Mouse (Mus musculus) neural tube, embryonic 14.5 days (tissue): ENCODE results near the gene Lmo7. TPM values are rescaled to one million over a fixed set of nuclear protein-coding genes. Genes with fewer than 3 reads are reported as not detected.

Source experiments
- ATAC-seq: fragments of 200-750 bp; cut with Nextera tagmentation; 2 replicates; pipeline ENCODE4 v1.8.0; 2017; ENCODE audit warnings: low read depth, mild to moderate bottlenecking, moderate TSS enrichment, moderate library complexity
- H3K27ac ChIP-seq: fragments of 300-500 bp; sonication (generic); 2 replicates; pipeline ENCODE4 v1.5.1; 2014; ENCODE audit warnings: low read depth, mild to moderate bottlenecking, control low read depth, low read length, moderate library complexity, mixed read lengths
- H3K27me3 ChIP-seq: fragments of 300-500 bp; sonication (generic); 2 replicates; pipeline ENCODE4 v1.6.1; 2014; ENCODE audit warnings: low read length; ENCODE audit not compliant: control insufficient read depth, insufficient read depth
- H3K36me3 ChIP-seq: fragments of 300-500 bp; sonication (generic); 2 replicates; pipeline ENCODE4 v1.6.1; 2014; ENCODE audit warnings: low read length, mixed read lengths; ENCODE audit not compliant: control insufficient read depth, insufficient read depth
- H3K4me1 ChIP-seq: fragments of 300-500 bp; sonication (generic); 2 replicates; pipeline ENCODE4 v1.6.1; 2014; ENCODE audit warnings: low read length; ENCODE audit not compliant: control insufficient read depth, insufficient read depth
- H3K4me2 ChIP-seq: fragments of 300-500 bp; sonication (generic); 2 replicates; pipeline ENCODE4 v1.6.1; 2014; ENCODE audit warnings: mild to moderate bottlenecking, low read depth, low read length, control low read depth
- H3K4me3 ChIP-seq: fragments of 300-500 bp; sonication (generic); 2 replicates; pipeline ENCODE4 v1.5.1; 2014; ENCODE audit warnings: low read depth, low read length, control low read depth, mixed read lengths
- H3K9ac ChIP-seq: fragments of 300-500 bp; sonication (generic); replicated peaks from 2 replicates; pipeline ENCODE4 v1.6.1; 2014; ENCODE audit warnings: low read depth, mild to moderate bottlenecking, control low read depth, low read length, mixed read lengths
- H3K9me3 ChIP-seq: fragments of 300-500 bp; sonication (generic); 2 replicates; pipeline ENCODE4 v1.6.1; 2016; ENCODE audit warnings: low read length; ENCODE audit not compliant: control insufficient read depth
- WGBS: fragments of 180-500 bp; shearing (Covaris S2); extraction: QIAGEN DNeasy Blood & Tissue Kit; methylation state at CpG from one replicate; pipeline ENCODE4 v1.1.7; 2014; 5-methylcytosine and 5-hydroxymethylcytosine counted together
- polyA plus RNA-seq: library from polyadenylated mRNA; unstranded; fragments of >200 nt; fragmentation: Nextera tagmentation; extraction: Ambion mirVana; gene quantifications from 2 replicates; pipeline ENCODE4 v1.2.1, GENCODE M21; 2014

The Lmo7 gene
- polyA plus RNA-seq, 1 experiment from 2014 or later: 1.7 TPM

GRCm38 (mm10) chr14:101806058-101806457, 76.3 kb downstream of the Lmo7 start:
- Histone ChIP-seq H3K27ac (no peak overlapping the region), H3K9ac (no peak overlapping the region), H3K4me1 (no peaks in the 10 kb centered on the region), H3K4me3 (no peak overlapping the region), H3K36me3 (no peaks in the 10 kb centered on the region), H3K9me3 (no peaks in the 10 kb centered on the region), H3K4me2 (no peak overlapping the region), H3K27me3 (no peaks in the 10 kb centered on the region)
- no peak for ATAC-seq
- WGBS: 81% methylated on average over 5 of the region's 5 CpGs

GRCm38 (mm10) chr14:101806607-101807006, 76.8 kb downstream of the Lmo7 start:
- no peak overlapping the region for H3K27ac ChIP-seq
- H3K9me3 ChIP-seq: no peaks in the 10 kb centered on the region
- H3K9ac ChIP-seq: no peak overlapping the region
- 52% methylated on average over 4 of the region's 4 CpGs for WGBS
- no peak overlapping the region for H3K4me3 ChIP-seq
- no peaks in the 10 kb centered on the region for H3K36me3 ChIP-seq
- ATAC-seq: no peak
- H3K27me3 ChIP-seq: no peaks in the 10 kb centered on the region
- no peaks in the 10 kb centered on the region for H3K4me1 ChIP-seq
- no peak overlapping the region for H3K4me2 ChIP-seq

DNA sequence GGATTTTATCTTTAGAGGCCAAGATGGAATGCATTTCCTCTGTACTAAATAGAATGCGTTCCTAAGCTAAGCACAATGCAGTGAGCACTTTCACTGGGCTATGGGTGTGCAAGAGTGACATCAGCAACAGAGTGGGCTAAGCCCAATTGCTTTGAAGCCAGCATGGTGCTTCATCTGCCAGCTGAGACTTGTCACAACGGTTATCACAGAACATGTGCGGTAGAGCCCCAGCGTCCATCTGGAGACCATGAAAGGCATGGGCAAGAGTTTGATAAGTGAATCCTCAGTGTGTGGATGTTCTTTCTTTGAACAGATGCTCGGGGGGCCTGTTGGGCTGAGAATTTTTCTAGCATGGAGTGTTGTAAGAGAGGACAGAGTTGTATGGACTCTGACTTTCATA, 86.7 kb downstream of the Lmo7 start:
- H3K36me3 ChIP-seq: no peaks in the 10 kb centered on the region

DNA sequence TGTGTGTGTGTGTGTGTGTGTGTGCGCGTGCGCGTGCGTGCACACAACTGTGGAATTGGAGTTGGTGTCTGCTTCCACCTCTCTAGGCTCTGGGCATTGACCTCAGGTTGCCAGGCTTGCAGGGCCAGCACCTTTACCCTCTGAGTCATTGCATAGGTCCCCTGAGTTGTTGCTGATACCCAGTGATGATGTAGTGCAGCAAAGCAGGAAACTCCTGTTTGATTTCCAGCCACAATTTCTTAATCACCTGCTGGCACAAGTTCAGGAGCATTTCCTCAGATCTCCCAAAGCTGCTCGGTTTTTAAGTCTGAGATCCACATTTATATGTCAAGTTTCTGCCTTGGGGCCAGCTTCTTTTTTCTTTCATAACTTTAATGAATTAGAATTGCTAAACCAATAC, 92.6 kb downstream of the Lmo7 start:
- no peaks in the 10 kb centered on the region for H3K4me1 ChIP-seq
- 92% methylated on average over 6 of the region's 6 CpGs for WGBS
- H3K9me3 ChIP-seq: no peaks in the 10 kb centered on the region
- no peak for ATAC-seq
- H3K9ac ChIP-seq: no peak overlapping the region
- H3K27me3 ChIP-seq: no peaks in the 10 kb centered on the region
- H3K27ac ChIP-seq: no peak overlapping the region
- no peaks in the 10 kb centered on the region for H3K36me3 ChIP-seq
- no peak overlapping the region for H3K4me3 ChIP-seq
- no peak overlapping the region for H3K4me2 ChIP-seq

More for the DNA sequence above, 86.7 kb downstream of the Lmo7 start:
- no peak overlapping the region for H3K9ac ChIP-seq
- H3K9me3 ChIP-seq: no peaks in the 10 kb centered on the region
- no peaks in the 10 kb centered on the region for H3K27me3 ChIP-seq
- no peak overlapping the region for H3K4me2 ChIP-seq
- 90% methylated on average over 5 of the region's 5 CpGs for WGBS
- H3K4me1 ChIP-seq: no peaks in the 10 kb centered on the region
- ATAC-seq: no peak
- no peak overlapping the region for H3K4me3 ChIP-seq
- no peak overlapping the region for H3K27ac ChIP-seq

- ATAC-seq: no peak
- H3K4me1 ChIP-seq: no peaks in the 10 kb centered on the region
- H3K27ac ChIP-seq: no peak overlapping the region
- H3K4me2 ChIP-seq: no peak overlapping the region
- H3K9me3 ChIP-seq: no peaks in the 10 kb centered on the region
- no peaks in the 10 kb centered on the region for H3K36me3 ChIP-seq
- H3K27me3 ChIP-seq: no peaks in the 10 kb centered on the region
- H3K9ac ChIP-seq: no peak overlapping the region
- no peak overlapping the region for H3K4me3 ChIP-seq
- WGBS: 55% methylated on average over 4 of the region's 4 CpGs
These were observed 93.1 kb downstream of the Lmo7 start for GRCm38 (mm10) chr14:101822871-101823270.

DNA sequence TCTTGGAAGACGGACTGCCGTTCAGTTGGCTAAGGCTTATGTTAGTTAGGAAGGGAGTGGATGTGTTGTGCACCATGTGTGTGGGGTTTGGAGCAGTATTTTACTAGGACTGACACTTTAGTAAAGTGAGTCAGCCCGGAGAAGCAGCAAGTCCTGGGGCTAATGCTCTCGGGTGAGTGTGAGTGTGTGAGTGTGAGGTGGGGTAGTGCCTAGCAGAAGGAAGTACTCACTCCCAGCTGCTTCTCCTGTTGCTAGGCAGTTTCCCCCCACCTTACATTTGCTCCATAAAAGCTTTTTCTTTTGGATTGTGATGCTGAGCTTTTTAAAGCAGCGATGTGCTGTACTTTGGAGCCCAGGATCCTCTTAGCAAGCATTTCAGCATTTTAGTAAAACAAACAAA, 99.9 kb downstream of the Lmo7 start:
- Histone ChIP-seq H3K27me3 (no peaks in the 10 kb centered on the region), H3K4me2 (no peak overlapping the region), H3K4me3 (no peak overlapping the region), H3K9ac (no peak overlapping the region), H3K9me3 (no peaks in the 10 kb centered on the region), H3K4me1 (no peaks in the 10 kb centered on the region), H3K36me3 (no peaks in the 10 kb centered on the region), H3K27ac (no peak overlapping the region)
- 64% methylated on average over 5 of the region's 5 CpGs for WGBS
- no peak for ATAC-seq

DNA sequence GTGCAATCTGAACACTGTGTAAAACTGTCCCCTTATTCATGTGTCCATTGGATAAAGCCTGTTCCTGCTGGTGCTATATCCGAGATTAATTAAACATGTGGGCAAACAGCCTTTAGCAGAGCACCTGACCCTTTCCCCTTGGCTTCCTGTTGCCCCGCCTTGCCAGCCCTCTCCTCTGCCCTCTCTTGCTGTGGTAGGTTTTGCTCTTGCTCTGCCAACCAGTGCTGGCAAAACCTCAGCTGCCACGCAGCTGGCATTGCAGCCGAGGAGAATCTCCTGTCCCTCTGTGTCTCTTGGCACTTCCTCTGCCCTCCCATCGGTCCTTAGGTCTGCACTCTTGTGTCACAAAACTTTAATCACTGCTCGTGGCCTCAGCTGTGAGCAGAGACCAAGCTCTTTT, 100.4 kb downstream of the Lmo7 start:
- H3K27ac ChIP-seq: no peak overlapping the region
- H3K4me2 ChIP-seq: no peak overlapping the region
- no peak for ATAC-seq
- no peak overlapping the region for H3K4me3 ChIP-seq
- 81% methylated on average over 6 of the region's 6 CpGs for WGBS
- no peaks in the 10 kb centered on the region for H3K36me3 ChIP-seq
- H3K27me3 ChIP-seq: no peaks in the 10 kb centered on the region
- H3K9me3 ChIP-seq: no peaks in the 10 kb centered on the region
- H3K9ac ChIP-seq: no peak overlapping the region
- H3K4me1 ChIP-seq: no peaks in the 10 kb centered on the region

DNA sequence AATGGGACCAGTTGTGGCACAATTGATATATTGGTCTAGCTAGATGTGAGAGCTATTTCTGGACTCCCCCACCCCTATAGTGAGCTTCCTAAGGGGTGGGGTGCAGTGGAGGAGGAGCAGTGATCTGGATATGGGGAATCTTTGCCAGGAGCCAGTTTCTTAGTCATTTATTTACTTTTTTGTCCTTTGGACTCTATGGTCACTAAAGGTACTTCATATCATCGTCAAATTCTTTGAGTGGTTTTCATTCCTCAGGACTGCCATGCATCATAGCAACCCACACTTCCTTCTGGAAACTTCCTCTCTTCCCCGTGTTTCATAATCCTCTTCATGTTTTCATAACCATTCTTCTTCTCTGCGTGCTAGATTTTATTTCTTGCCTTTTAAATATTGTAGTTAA, 104.4 kb downstream of the Lmo7 start:
- H3K27ac ChIP-seq: no peak overlapping the region
- no peaks in the 10 kb centered on the region for H3K4me1 ChIP-seq
- H3K27me3 ChIP-seq: no peaks in the 10 kb centered on the region
- no peaks in the 10 kb centered on the region for H3K36me3 ChIP-seq
- WGBS: 90% methylated on average over 3 of the region's 3 CpGs
- no peak overlapping the region for H3K4me3 ChIP-seq
- no peak for ATAC-seq
- H3K9me3 ChIP-seq: no peaks in the 10 kb centered on the region
- H3K9ac ChIP-seq: no peak overlapping the region
- H3K4me2 ChIP-seq: no peak overlapping the region

- Histone ChIP-seq H3K27ac (no peak overlapping the region), H3K27me3 (no peaks in the 10 kb centered on the region), H3K36me3 (no peaks in the 10 kb centered on the region), H3K4me3 (no peak overlapping the region), H3K4me1 (no peaks in the 10 kb centered on the region), H3K9ac (no peak overlapping the region), H3K4me2 (no peak overlapping the region), H3K9me3 (no peaks in the 10 kb centered on the region)
- ATAC-seq: no peak
- 92% methylated on average over 2 of the region's 2 CpGs for WGBS
These were observed 106.6 kb downstream of the Lmo7 start for GRCm38 (mm10) chr14:101836401-101836800.

DNA sequence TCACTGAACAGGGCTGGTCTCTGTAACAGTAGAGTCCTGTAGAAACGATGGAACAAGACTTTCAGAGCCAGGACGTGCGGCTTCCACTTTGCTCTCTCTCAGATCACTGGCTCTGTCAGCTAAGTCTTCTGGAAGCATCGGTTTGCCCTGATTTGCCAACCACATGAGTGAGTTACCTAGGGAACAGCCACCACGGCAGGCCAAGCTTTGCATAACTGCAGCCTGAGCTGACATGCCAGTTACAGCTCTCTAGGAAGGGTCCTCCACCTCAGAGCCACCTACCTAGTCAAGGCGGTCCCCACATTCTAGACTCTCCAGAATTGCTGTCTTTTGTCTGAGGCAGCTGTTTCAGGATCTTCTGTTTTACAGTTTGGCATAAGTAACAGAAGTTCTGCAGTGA, 107.4 kb downstream of the Lmo7 start:
- Histone ChIP-seq H3K9ac (no peak overlapping the region), H3K27ac (no peak overlapping the region), H3K4me3 (no peak overlapping the region), H3K36me3 (no peaks in the 10 kb centered on the region), H3K4me1 (no peaks in the 10 kb centered on the region), H3K9me3 (no peaks in the 10 kb centered on the region), H3K4me2 (no peak overlapping the region), H3K27me3 (no peaks in the 10 kb centered on the region)
- ATAC-seq: no peak
- 86% methylated on average over 6 of the region's 6 CpGs for WGBS
